Mouse (Mus musculus) adrenal gland, adult (tissue): ENCODE measurements around the gene Bmp6.

ENCODE experiments used
- DNase-seq, 2 experiments: peaks; one replicate each; pipeline ENCODE4 v3.0.0; 2022 to 2023; ENCODE audit warnings: low spot score in 1 of 2; ENCODE audit not compliant: inconsistent age in 2 of 2

Gene Bmp6

GRCm38 (mm10) chr13:38425294-38425693 is 80.4 kb downstream of the Bmp6 start:
- DNase-seq = no peak

GRCm38 (mm10) chr13:38429671-38430070 is 84.8 kb downstream of the Bmp6 start:
- DNase-seq = no peak

- no peak for DNase-seq
Observed at GRCm38 (mm10) chr13:38430075-38430474, 85.2 kb downstream of the Bmp6 start.

- no peak for DNase-seq
Observed at GRCm38 (mm10) chr13:38434831-38435230, 89.9 kb downstream of the Bmp6 start.

- peak in 1 of 2 experiments; percentile 81 for DNase-seq
Observed at GRCm38 (mm10) chr13:38437930-38438329, 93.0 kb downstream of the Bmp6 start.

- no peak for DNase-seq
Observed at GRCm38 (mm10) chr13:38440240-38440639, 95.3 kb downstream of the Bmp6 start.

- peak; percentile 54 to 88 for DNase-seq
Observed at GRCm38 (mm10) chr13:38448516-38449015, 103.7 kb downstream of the Bmp6 start.

GRCm38 (mm10) chr13:38450051-38450971 is 105.4 kb downstream of the Bmp6 start:
- DNase-seq = no peak

- no peak for DNase-seq
Observed at GRCm38 (mm10) chr13:38451446-38451845, 106.5 kb downstream of the Bmp6 start.

- DNase-seq = peak in 1 of 2 experiments; percentile 63
Observed at GRCm38 (mm10) chr13:38463410-38463809, 118.5 kb downstream of the Bmp6 start.

- no peak for DNase-seq
Observed at GRCm38 (mm10) chr13:38470882-38471281, 126.0 kb downstream of the Bmp6 start.

GRCm38 (mm10) chr13:38472636-38473035 is 127.7 kb downstream of the Bmp6 start:
- no peak for DNase-seq

- no peak for DNase-seq
Observed at GRCm38 (mm10) chr13:38473497-38473896, 128.6 kb downstream of the Bmp6 start.

- DNase-seq = no peak
Observed at GRCm38 (mm10) chr13:38476936-38477335, 132.0 kb downstream of the Bmp6 start.

GRCm38 (mm10) chr13:38481021-38481420 is 136.1 kb downstream of the Bmp6 start:
- DNase-seq = no peak

GRCm38 (mm10) chr13:38484701-38485100 is 139.8 kb downstream of the Bmp6 start:
- DNase-seq = no peak

GRCm38 (mm10) chr13:38486767-38487166 is 141.9 kb downstream of the Bmp6 start:
- DNase-seq = no peak

- DNase-seq = no peak
Observed at GRCm38 (mm10) chr13:38496715-38497114, 151.8 kb downstream of the Bmp6 start.

- DNase-seq = no peak
Observed at GRCm38 (mm10) chr13:38501314-38501713, 156.4 kb downstream of the Bmp6 start.

GRCm38 (mm10) chr13:38503137-38503849 is 158.4 kb downstream of the Bmp6 start:
- DNase-seq = peak; percentile 56 to 90

GRCm38 (mm10) chr13:38506320-38506719 is 161.4 kb downstream of the Bmp6 start:
- peak in 1 of 2 experiments; percentile 79 for DNase-seq

GRCm38 (mm10) chr13:38506936-38507335 is 162.0 kb downstream of the Bmp6 start:
- peak in 1 of 2 experiments; percentile 20 for DNase-seq
